Mouse (Mus musculus) heart, embryonic 11.5 days (tissue): Measurements from ENCODE around the gene Gm20489. TPM values are rescaled to one million over a fixed set of nuclear protein-coding genes. Genes with fewer than 3 reads are reported as not detected.
A peak's percentile ranks its signal among the peaks of the same experiment; 100 is the strongest.

ENCODE experiments used
- ATAC-seq: fragments of 200-750 bp; cut with Nextera tagmentation; replicated peaks from 2 replicates; pipeline ENCODE4 v1.8.0; 2017; ENCODE audit warnings: moderate library complexity; ENCODE audit not compliant: insufficient number of reproducible peaks, low FRiP score, low TSS enrichment
- H3K27ac ChIP-seq: fragments of 300-500 bp; sonication (generic); 2 replicates; pipeline ENCODE4 v1.5.1; 2014; ENCODE audit warnings: mild to moderate bottlenecking, low read depth, low read length
- H3K27me3 ChIP-seq: fragments of 300-500 bp; sonication (generic); 2 replicates; pipeline ENCODE4 v1.6.1; 2014; ENCODE audit warnings: mild to moderate bottlenecking, low read length, mixed read lengths; ENCODE audit not compliant: control insufficient read depth, insufficient read depth
- H3K36me3 ChIP-seq: fragments of 300-500 bp; sonication (generic); 2 replicates; pipeline ENCODE4 v1.6.1; 2014; ENCODE audit warnings: mild to moderate bottlenecking, low read length, moderate library complexity, mixed read lengths; ENCODE audit not compliant: control insufficient read depth, insufficient read depth
- H3K4me1 ChIP-seq: fragments of 300-500 bp; sonication (generic); 2 replicates; pipeline ENCODE4 v1.6.1; 2014; ENCODE audit warnings: low read length; ENCODE audit not compliant: control insufficient read depth, insufficient read depth
- H3K4me2 ChIP-seq: fragments of 300-500 bp; sonication (generic); 2 replicates; pipeline ENCODE4 v1.6.1; 2014; ENCODE audit warnings: mild to moderate bottlenecking, moderate library complexity
- H3K4me3 ChIP-seq: fragments of 300-500 bp; sonication (generic); 2 replicates; pipeline ENCODE4 v1.5.1; 2014; ENCODE audit warnings: low read depth, low read length
- H3K9ac ChIP-seq: fragments of 300-500 bp; sonication (generic); 2 replicates; pipeline ENCODE4 v1.6.1; 2014; ENCODE audit warnings: mild to moderate bottlenecking, low read depth, low read length, moderate library complexity
- H3K9me3 ChIP-seq: fragments of 300-500 bp; sonication (generic); replicated peaks from 2 replicates; pipeline ENCODE4 v1.6.1; 2016; ENCODE audit warnings: low read length; ENCODE audit not compliant: control insufficient read depth
- WGBS: fragments of 180-500 bp; shearing (Covaris S2); extraction: QIAGEN DNeasy Blood & Tissue Kit; methylation state at CpG from one replicate; pipeline ENCODE4 v1.1.7; 2014; ENCODE audit not compliant: insufficient replicate concordance; 5-methylcytosine and 5-hydroxymethylcytosine counted together
- polyA plus RNA-seq: library from polyadenylated mRNA; unstranded; fragments of >200 nt; fragmentation: Nextera tagmentation; extraction: Ambion mirVana; gene quantifications from 2 replicates; pipeline ENCODE4 v1.2.1, GENCODE M21; 2014

Gene Gm20489
- not detected in 2 replicates for polyA plus RNA-seq

- WGBS = 52% methylated on average over 3 of the region's 3 CpGs
- no peaks in the 10 kb centered on the region for H3K4me1 ChIP-seq
- H3K4me2 ChIP-seq = 0 out of 2 replicates have a peak within 1 kb of the TSS, but pooled peaks have one; percentile 3
- H3K36me3 ChIP-seq = no peaks in the 10 kb centered on the region
- no peak within 1 kb of the TSS for H3K9ac ChIP-seq
- H3K9me3 ChIP-seq = no peaks in the 10 kb centered on the region
- no peaks in the 10 kb centered on the region; the same call in 1 of the 2 replicates for H3K27me3 ChIP-seq
- H3K4me3 ChIP-seq = no peak within 1 kb of the TSS
- no peak within 1 kb of the TSS for H3K27ac ChIP-seq
- ATAC-seq = no peak
These were observed at the start of gene Gm20489 for GRCm38 (mm10) chrX:101268755-101269124. Gm20489 (minus strand) TSS chrX:101269023.

GRCm38 (mm10) chrX:101313625-101314359 is 45.0 kb upstream of the Gm20489 start:
- no peak overlapping the region for H3K27ac ChIP-seq
- no peak overlapping the region for H3K9ac ChIP-seq
- no peak for ATAC-seq
- H3K4me2 ChIP-seq = no peak overlapping the region
- H3K4me1 ChIP-seq = no peaks in the 10 kb centered on the region
- H3K4me3 ChIP-seq = no peak overlapping the region
- no peaks in the 10 kb centered on the region for H3K36me3 ChIP-seq
- 54% methylated on average over 6 of the region's 6 CpGs for WGBS
- H3K27me3 ChIP-seq = peaks cover 10% of the 10 kb centered on the region
- no peaks in the 10 kb centered on the region for H3K9me3 ChIP-seq

- Histone ChIP-seq H3K27me3 (peaks cover 13% of the 10 kb centered on the region), H3K27ac (no peak overlapping the region), H3K4me2 (no peak overlapping the region), H3K9ac (no peak overlapping the region), H3K36me3 (no peaks in the 10 kb centered on the region), H3K9me3 (no peaks in the 10 kb centered on the region), H3K4me3 (no peak overlapping the region), H3K4me1 (no peaks in the 10 kb centered on the region)
- ATAC-seq = no peak
- WGBS = 84% methylated on average over 5 of the region's 5 CpGs
These were observed 40.5 kb upstream of the Gm20489 start for GRCm38 (mm10) chrX:101309299-101309698.

DNA sequence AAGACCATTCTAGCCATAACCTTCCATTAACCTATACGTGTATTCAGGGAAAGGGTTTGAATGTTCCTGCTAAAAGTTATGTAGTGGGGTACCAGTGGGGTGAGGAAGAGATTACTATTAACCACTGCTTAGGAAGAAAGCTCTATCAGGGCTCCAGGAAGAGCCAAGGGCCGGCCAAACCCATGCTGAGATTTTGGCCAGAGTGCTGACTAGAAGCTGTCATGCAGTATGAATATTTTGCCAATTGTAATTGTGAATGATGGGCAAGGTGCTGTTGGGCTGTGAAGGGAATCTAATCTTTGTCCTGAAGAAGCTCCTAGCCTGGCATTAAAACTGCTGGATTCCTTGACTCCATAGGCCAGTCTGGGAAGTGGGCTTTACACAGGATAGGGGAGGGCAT is 35.8 kb upstream of the Gm20489 start:
- ATAC-seq = no peak
- WGBS = 45% methylated on average over 2 of the region's 2 CpGs

GRCm38 (mm10) chrX:101301654-101302053 is 32.8 kb upstream of the Gm20489 start:
- no peaks in the 10 kb centered on the region for H3K36me3 ChIP-seq
- no peak overlapping the region for H3K4me3 ChIP-seq
- 79% methylated on average over 9 of the region's 9 CpGs for WGBS
- peaks cover 12% of the 10 kb centered on the region for H3K27me3 ChIP-seq
- peaks cover 2% of the 10 kb centered on the region; the same call in 1 of the 2 replicates for H3K4me1 ChIP-seq
- ATAC-seq = no peak
- no peak overlapping the region for H3K4me2 ChIP-seq
- no peak overlapping the region for H3K9ac ChIP-seq
- no peaks in the 10 kb centered on the region for H3K9me3 ChIP-seq
- H3K27ac ChIP-seq = no peak overlapping the region

More for the DNA sequence above, 35.8 kb upstream of the Gm20489 start:
- no peak overlapping the region for H3K9ac ChIP-seq
- no peak overlapping the region for H3K27ac ChIP-seq
- H3K27me3 ChIP-seq = peaks cover 10% of the 10 kb centered on the region
- H3K4me2 ChIP-seq = no peak overlapping the region
- H3K9me3 ChIP-seq = no peaks in the 10 kb centered on the region
- no peak overlapping the region for H3K4me3 ChIP-seq
- peaks cover 2% of the 10 kb centered on the region; the same call in 1 of the 2 replicates for H3K4me1 ChIP-seq
- H3K36me3 ChIP-seq = no peaks in the 10 kb centered on the region

DNA sequence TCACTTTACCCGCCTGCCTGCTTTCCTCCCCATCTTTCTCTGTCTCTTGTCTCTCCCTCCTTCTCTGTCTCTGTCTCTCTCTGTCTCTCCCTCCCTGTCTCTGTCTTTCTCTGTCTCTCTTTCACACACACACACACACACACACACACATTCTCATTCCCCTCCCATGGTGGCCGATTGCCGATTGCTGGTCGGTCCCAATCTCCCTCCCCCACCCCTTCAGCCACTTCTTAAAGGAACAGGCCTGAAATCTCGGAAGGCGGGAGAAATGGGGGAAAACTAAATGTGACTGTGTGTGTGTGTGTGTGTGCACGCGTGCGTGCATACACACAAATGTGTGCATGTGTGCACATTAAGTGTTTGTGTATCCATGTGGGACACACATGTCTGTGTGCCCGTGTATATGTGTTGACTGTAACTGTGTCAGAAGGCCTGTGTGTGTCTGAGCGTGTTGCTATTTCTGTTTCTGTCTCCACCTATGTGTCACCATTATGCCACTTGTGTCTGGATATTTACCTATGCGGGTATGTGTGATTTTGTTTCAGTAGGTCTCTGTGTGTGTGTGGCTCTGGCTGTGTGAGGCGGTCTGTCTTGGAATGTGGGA is 31.7 kb upstream of the Gm20489 start:
- Histone ChIP-seq H3K36me3 (no peaks in the 10 kb centered on the region; the same call in 1 of the 2 replicates), H3K9ac (peak overlapping the region; percentile 10; the same call in 1 of the 2 replicates), H3K4me2 (peak overlapping the region; percentile 63), H3K27ac (no peak overlapping the region), H3K27me3 (peaks cover 12% of the 10 kb centered on the region), H3K9me3 (no peaks in the 10 kb centered on the region), H3K4me3 (peak overlapping the region; percentile 33), H3K4me1 (peaks cover 2% of the 10 kb centered on the region; the same call in 1 of the 2 replicates)
- ATAC-seq = no peak
- WGBS = 31% methylated on average over 13 of the region's 13 CpGs

- ATAC-seq = no peak; the same call in 1 of the 2 replicates
- WGBS = 24% methylated on average over 12 of the region's 13 CpGs
These were observed 30.9 kb upstream of the Gm20489 start for GRCm38 (mm10) chrX:101299473-101300426.

GRCm38 (mm10) chrX:101299055-101299454 is 30.2 kb upstream of the Gm20489 start, which contains the start of gene Nlgn3:
Nlgn3 (plus strand) TSS chrX:101299168.
- Histone ChIP-seq H3K4me3 (peak within 1 kb of the TSS; percentile 33), H3K9me3 (no peaks in the 10 kb centered on the region), H3K9ac (peak within 1 kb of the TSS; percentile 34; the same call in 1 of the 2 replicates), H3K36me3 (no peaks in the 10 kb centered on the region; the same call in 1 of the 2 replicates), H3K4me1 (peaks cover 2% of the 10 kb centered on the region; the same call in 1 of the 2 replicates), H3K27ac (no peak within 1 kb of the TSS), H3K4me2 (peak within 1 kb of the TSS; percentile 63), H3K27me3 (peaks cover 9% of the 10 kb centered on the region)
- ATAC-seq = 0 out of 2 replicates have a peak, but pooled peaks have one; percentile 16
- WGBS = 25% methylated on average over 21 of the region's 24 CpGs

More at GRCm38 (mm10) chrX:101299473-101300426, 30.9 kb upstream of the Gm20489 start:
- peak overlapping the region; percentile 63 for H3K4me2 ChIP-seq
- peaks cover 2% of the 10 kb centered on the region; the same call in 1 of the 2 replicates for H3K4me1 ChIP-seq
- peak overlapping the region; percentile 10; the same call in 1 of the 2 replicates for H3K9ac ChIP-seq
- H3K27ac ChIP-seq = no peak overlapping the region
- peaks cover 9% of the 10 kb centered on the region for H3K27me3 ChIP-seq
- H3K4me3 ChIP-seq = peak overlapping the region; percentile 33
- no peaks in the 10 kb centered on the region for H3K9me3 ChIP-seq
- H3K36me3 ChIP-seq = no peaks in the 10 kb centered on the region; the same call in 1 of the 2 replicates
